Mouse (Mus musculus) ES-Bruce4 (cell line): ENCODE measurements around the gene Aunip. TPM values are rescaled to one million over a fixed set of nuclear protein-coding genes. Genes with fewer than 3 reads are reported as not detected.
A peak's percentile ranks its signal among the peaks of the same experiment; 100 is the strongest.

Experiments used
- H3K27ac ChIP-seq: 2 replicates; pipeline ENCODE4 v1.5.1; 2012; ENCODE audit warnings: low read length, inconsistent platforms; ENCODE audit not compliant: insufficient read depth
- H3K27me3 ChIP-seq: 2 replicates; pipeline ENCODE4 v1.6.1; 2012; ENCODE audit warnings: mild to moderate bottlenecking, low read length, inconsistent platforms; ENCODE audit not compliant: control insufficient read depth, poor library complexity, insufficient read depth, severe bottlenecking
- H3K36me3 ChIP-seq: 2 replicates; pipeline ENCODE4 v1.6.1; 2012; ENCODE audit warnings: inconsistent platforms, mild to moderate bottlenecking, low read length, moderate library complexity; ENCODE audit not compliant: control insufficient read depth, poor library complexity, insufficient read depth, severe bottlenecking
- H3K4me1 ChIP-seq: one replicate; pipeline ENCODE4 v1.8.1; 2011; ENCODE audit warnings: low read length; ENCODE audit not compliant: control insufficient read depth, insufficient read depth
- H3K4me3 ChIP-seq: 2 replicates; pipeline ENCODE4 v1.5.1; 2011; ENCODE audit warnings: low read depth, mild to moderate bottlenecking, low read length
- H3K9ac ChIP-seq: 2 replicates; pipeline ENCODE4 v1.6.1; 2012; ENCODE audit warnings: low read depth, mild to moderate bottlenecking, inconsistent platforms; ENCODE audit not compliant: poor library complexity, severe bottlenecking
- H3K9me3 ChIP-seq: replicated peaks from 2 replicates; pipeline ENCODE4 v1.6.1; 2012; ENCODE audit warnings: mild to moderate bottlenecking, low read length, inconsistent platforms; ENCODE audit not compliant: control insufficient read depth, poor library complexity, insufficient read depth, severe bottlenecking
- CTCF ChIP-seq: IDR thresholded peaks from one replicate; pipeline ENCODE4 v1.8.1; 2011; ENCODE audit warnings: low read depth, low read length
- EP300 ChIP-seq: IDR thresholded peaks from 2 replicates; pipeline ENCODE4 v1.6.1; 2011; ENCODE audit warnings: low read depth, low read length; ENCODE audit not compliant: insufficient read depth
- POLR2A ChIP-seq: IDR thresholded peaks from one replicate; pipeline ENCODE4 v1.8.1; 2011; ENCODE audit warnings: low read length; ENCODE audit not compliant: insufficient read depth
- polyA plus RNA-seq: library from polyadenylated mRNA; stranded (reverse); fragments of >200 nt; gene quantifications from 2 replicates; pipeline ENCODE4 v1.2.4, GENCODE M21; 2011; ENCODE audit warnings: low read depth; ENCODE audit not compliant: missing spikeins, insufficient read depth, insufficient read length

Aunip gene
- polyA plus RNA-seq, 1 experiment, result 38.3 TPM

DNA sequence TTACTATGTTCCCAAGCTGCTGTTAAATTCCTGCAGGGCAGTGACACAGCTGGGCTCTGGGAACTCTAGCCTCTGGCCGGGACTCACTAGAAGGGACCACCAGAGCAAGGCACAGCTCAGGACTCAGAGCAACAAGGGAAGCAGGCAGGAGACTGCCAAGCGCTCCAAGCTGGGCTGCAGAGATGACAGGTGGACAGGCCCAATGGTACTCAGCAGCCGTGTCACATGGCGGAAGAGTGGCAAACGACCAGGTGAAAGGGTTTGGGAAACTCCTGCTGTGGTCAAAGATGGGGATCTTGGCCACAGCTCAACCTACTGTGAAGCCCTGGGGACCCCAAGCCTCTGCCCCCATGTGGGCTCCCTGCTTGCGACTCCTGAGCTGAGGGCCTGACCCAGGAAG lies 53.3 kb downstream of the Aunip start:
- Histone ChIP-seq H3K36me3 (no peaks in the 10 kb centered on the region), H3K4me1 (no peaks in the 10 kb centered on the region), H3K9ac (no peak overlapping the region), H3K27ac (no peak overlapping the region), H3K9me3 (no peaks in the 10 kb centered on the region), H3K27me3 (no peaks in the 10 kb centered on the region), H3K4me3 (no peak overlapping the region)
- TF ChIP-seq EP300, result no peak
- TF ChIP-seq POLR2A, result no peak
- no peak for TF ChIP-seq CTCF

DNA sequence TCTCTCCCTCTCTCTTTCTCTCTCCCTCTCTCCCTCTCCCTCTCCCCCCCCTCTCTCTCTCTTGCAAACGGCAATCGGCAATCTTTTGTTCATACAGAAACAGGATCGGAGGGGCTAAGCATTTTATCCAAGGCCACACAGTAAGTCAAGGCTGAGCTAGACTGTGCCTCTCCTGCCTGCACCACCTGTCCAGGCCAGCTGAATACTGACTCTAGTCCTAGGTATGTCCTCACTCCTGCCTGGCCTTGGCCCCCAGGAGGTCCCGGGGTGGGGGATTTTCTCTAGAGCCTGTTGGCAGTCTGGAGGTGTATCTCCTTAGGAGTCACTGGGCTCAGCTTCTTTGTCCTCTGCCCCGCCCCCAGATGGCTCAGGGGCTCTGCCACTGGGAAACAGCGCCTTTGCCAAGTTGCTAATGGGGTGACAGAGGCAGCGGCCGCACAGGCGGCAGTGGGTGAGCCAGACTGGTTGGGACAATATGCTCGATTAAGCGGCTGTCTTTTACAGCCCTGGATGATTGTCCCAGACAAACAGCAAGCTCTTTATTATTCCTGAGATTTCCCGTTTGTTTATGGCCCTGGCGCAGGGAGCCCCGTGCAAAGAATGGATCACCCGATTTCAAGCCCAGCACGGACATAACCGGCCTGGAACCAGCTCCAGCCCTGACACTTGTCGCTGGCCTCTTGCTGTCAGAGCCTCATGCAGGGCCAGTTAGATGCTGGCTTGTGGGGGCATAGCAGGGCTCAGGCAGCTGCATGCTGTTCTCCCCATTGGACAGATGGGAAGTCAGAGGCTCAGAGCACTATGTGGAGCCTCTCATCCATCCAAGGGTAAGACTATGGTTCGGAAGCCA lies 56.8 kb downstream of the Aunip start:
- TF ChIP-seq POLR2A (no peak), CTCF (no peak), EP300 (no peak)
- H3K27ac ChIP-seq, result no peak overlapping the region

DNA sequence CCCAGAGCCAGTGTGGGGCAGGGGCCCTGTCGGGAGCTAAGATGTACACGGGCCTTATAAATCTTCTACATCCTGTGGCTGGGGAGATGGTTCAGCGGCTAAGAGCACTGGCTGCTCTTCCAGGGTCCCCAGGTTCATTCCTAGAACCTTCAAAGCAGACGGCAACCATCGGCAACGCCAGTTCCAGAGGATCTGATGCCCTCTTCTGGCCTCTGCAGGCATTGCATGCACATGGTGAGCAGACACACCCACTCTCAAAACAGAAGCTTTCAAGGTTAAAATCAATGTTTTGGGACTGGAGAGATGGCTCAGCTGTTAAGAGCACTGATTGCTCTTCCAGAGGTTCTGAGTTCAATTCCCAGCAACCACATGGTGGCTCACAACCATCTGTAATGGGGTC lies 58.4 kb downstream of the Aunip start:
- TF ChIP-seq CTCF (peak; percentile 81), POLR2A (no peak), EP300 (no peak)
- H3K9ac ChIP-seq, result no peak overlapping the region
- H3K4me3 ChIP-seq, result no peak overlapping the region
- H3K4me1 ChIP-seq, result no peaks in the 10 kb centered on the region
- no peak overlapping the region for H3K27ac ChIP-seq
- H3K27me3 ChIP-seq, result no peaks in the 10 kb centered on the region
- no peaks in the 10 kb centered on the region for H3K9me3 ChIP-seq
- no peaks in the 10 kb centered on the region for H3K36me3 ChIP-seq

More for the DNA sequence above, 56.8 kb downstream of the Aunip start:
- Histone ChIP-seq H3K36me3 (no peaks in the 10 kb centered on the region), H3K9ac (no peak overlapping the region), H3K27me3 (no peaks in the 10 kb centered on the region), H3K4me1 (no peaks in the 10 kb centered on the region), H3K4me3 (no peak overlapping the region), H3K9me3 (no peaks in the 10 kb centered on the region)

DNA sequence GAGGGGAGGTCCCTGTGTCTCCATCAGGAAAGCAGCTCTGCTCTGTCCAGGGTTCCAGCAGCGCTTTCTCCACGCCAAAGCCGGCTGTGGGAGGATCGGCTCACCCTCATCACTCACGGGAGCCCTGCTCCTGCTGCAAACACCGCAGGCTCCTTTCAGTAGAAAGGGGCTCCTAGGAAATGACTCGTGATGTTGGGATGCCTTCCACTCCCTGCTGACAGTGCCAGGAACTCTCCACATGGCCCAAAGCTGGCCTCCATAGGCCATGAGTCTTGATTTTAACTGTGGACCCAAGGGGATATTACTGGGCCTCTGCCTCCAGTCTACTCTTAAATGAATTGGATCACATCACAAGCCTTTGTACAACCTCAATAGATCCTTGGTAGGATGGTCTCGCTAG lies 59.0 kb downstream of the Aunip start:
- H3K27me3 ChIP-seq, result no peaks in the 10 kb centered on the region
- no peak overlapping the region for H3K9ac ChIP-seq
- TF ChIP-seq CTCF (no peak), EP300 (no peak), POLR2A (no peak)
- no peaks in the 10 kb centered on the region for H3K9me3 ChIP-seq
- H3K36me3 ChIP-seq, result no peaks in the 10 kb centered on the region
- no peak overlapping the region for H3K27ac ChIP-seq
- no peaks in the 10 kb centered on the region for H3K4me1 ChIP-seq
- H3K4me3 ChIP-seq, result no peak overlapping the region

DNA sequence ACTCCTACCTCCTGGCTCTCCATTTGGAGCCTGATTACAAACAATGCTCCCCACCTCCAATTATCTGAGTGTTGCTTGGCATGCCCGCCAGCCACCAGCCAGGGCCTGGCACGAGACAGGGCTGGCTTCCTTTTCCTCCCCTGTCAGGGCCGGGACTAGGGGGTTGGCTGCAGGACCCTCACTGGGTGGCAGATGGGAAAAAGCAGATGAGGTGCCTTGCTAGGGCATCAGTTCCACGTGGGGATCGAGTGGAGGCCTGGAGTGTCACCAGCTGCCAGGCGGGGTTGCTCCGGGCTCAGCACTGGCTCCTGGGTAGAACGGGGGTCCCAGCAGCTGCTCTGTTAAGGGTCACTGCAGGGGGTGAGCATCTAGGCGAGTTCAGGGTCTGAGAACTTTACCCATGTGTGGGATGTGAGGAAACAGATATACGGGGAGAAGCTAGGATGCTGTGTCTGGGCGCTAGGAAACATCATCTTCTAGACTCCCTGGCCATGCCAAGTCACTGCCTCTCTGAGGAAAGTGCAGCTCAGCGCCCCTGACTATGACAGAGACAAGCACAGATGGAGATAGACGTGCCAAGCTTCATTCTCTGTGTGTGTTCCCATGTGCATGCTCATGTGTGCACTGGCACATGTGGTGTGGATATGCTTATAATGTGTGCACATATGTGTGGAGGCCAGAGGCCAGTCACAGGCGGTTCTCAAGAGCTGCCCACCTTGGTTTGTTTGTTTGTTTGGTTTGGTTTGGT lies 60.1 kb downstream of the Aunip start:
- H3K36me3 ChIP-seq, result no peaks in the 10 kb centered on the region
- H3K27me3 ChIP-seq, result no peaks in the 10 kb centered on the region
- no peaks in the 10 kb centered on the region for H3K9me3 ChIP-seq
- TF ChIP-seq CTCF (no peak), POLR2A (no peak), EP300 (no peak)
- no peak overlapping the region for H3K4me3 ChIP-seq
- no peaks in the 10 kb centered on the region for H3K4me1 ChIP-seq
- H3K27ac ChIP-seq, result no peak overlapping the region
- H3K9ac ChIP-seq, result no peak overlapping the region
